Mouse (Mus musculus) spleen, adult 2 months (tissue): ENCODE results near the gene Ucn2. TPM values are rescaled to one million over a fixed set of nuclear protein-coding genes. Genes with fewer than 3 reads are reported as not detected.

Experiments
- DNase-seq, 2 experiments: peaks; one replicate each; pipeline versions ENCODE4 v3.0.0 to v3.0.0-alpha.2; 2012 to 2021; ENCODE audit warnings: low spot score in 2 of 2, low read depth in 1 of 2
- H3K27ac ChIP-seq: fragments of 200-500 bp; 2 replicates; pipeline ENCODE4 v1.5.1; 2012; ENCODE audit warnings: low read length, inconsistent platforms; ENCODE audit not compliant: insufficient read depth
- H3K27me3 ChIP-seq: fragments of 200-500 bp; 2 replicates; pipeline ENCODE4 v1.6.1; 2012; ENCODE audit warnings: mild to moderate bottlenecking, moderate library complexity, low read length, inconsistent platforms; ENCODE audit not compliant: control insufficient read depth, insufficient read depth
- H3K36me3 ChIP-seq: fragments of 200-500 bp; 2 replicates; pipeline ENCODE4 v1.6.1; 2012; ENCODE audit warnings: mild to moderate bottlenecking, low read length, inconsistent platforms; ENCODE audit not compliant: control insufficient read depth, insufficient read depth
- H3K4me1 ChIP-seq: fragments of 200-500 bp; 2 replicates; pipeline ENCODE4 v1.6.1; 2011; ENCODE audit warnings: inconsistent platforms; ENCODE audit not compliant: control insufficient read depth, insufficient read depth, insufficient read length
- H3K4me3 ChIP-seq: fragments of 200-500 bp; 2 replicates; pipeline ENCODE4 v1.5.1; 2011; ENCODE audit warnings: mild to moderate bottlenecking, inconsistent platforms; ENCODE audit not compliant: insufficient read depth, insufficient read length; ENCODE audit errors: extremely low read depth
- CTCF ChIP-seq: fragments of 200-500 bp; IDR thresholded peaks from 2 replicates; pipeline ENCODE4 v1.5.1; 2011; ENCODE audit warnings: mild to moderate bottlenecking, inconsistent platforms; ENCODE audit not compliant: insufficient read depth, insufficient read length, insufficient replicate concordance; ENCODE audit errors: extremely low read depth
- POLR2A ChIP-seq: fragments of 200-500 bp; IDR thresholded peaks from 2 replicates; pipeline ENCODE4 v1.6.1; 2011; ENCODE audit warnings: low read depth, low read length, inconsistent platforms
- WGBS: fragments of 180-500 bp; shearing (Covaris S2); methylation state at CpG from one replicate; pipeline ENCODE4 v1.1.7; 2018; 5-methylcytosine and 5-hydroxymethylcytosine counted together
- polyA plus RNA-seq: library from polyadenylated mRNA; depleted of rRNA; stranded (reverse); fragments of >200 nt; gene quantifications from 2 replicates; pipeline ENCODE4 v1.2.3, GENCODE M21; 2012

Gene Ucn2
- polyA plus RNA-seq, 1 experiment: 0.92 TPM

GRCm38 (mm10) chr9:108991428-108992084, 5.7 kb downstream of the Ucn2 start, which contains the start of gene Pfkfb4:
Pfkfb4 (plus strand) TSS chr9:108991778.
- WGBS: 1% methylated on average over 31 of the region's 31 CpGs
- no peaks in the 10 kb centered on the region for H3K27me3 ChIP-seq
- H3K27ac ChIP-seq: peak within 1 kb of the TSS; percentile 94
- H3K36me3 ChIP-seq: no peaks in the 10 kb centered on the region
- H3K4me1 ChIP-seq: peaks cover 8% of the 10 kb centered on the region; the same call in 1 of the 2 replicates
- peak within 1 kb of the TSS; percentile 72 for H3K4me3 ChIP-seq
- DNase-seq: peak; percentile 97 to 100
- TF ChIP-seq CTCF (no peak), POLR2A (peak; percentile 94)

GRCm38 (mm10) chr9:108992085-108992469, 6.3 kb downstream of the Ucn2 start:
- WGBS: 25% methylated on average over 18 of the region's 18 CpGs
- H3K4me3 ChIP-seq: peak overlapping the region; percentile 72
- peaks cover 8% of the 10 kb centered on the region; the same call in 1 of the 2 replicates for H3K4me1 ChIP-seq
- no peaks in the 10 kb centered on the region for H3K36me3 ChIP-seq
- peak overlapping the region; percentile 53 for H3K27ac ChIP-seq
- no peak for TF ChIP-seq CTCF
- TF ChIP-seq POLR2A: no peak
- H3K27me3 ChIP-seq: no peaks in the 10 kb centered on the region
- no peak for DNase-seq

GRCm38 (mm10) chr9:108992620-108993361, 7.0 kb downstream of the Ucn2 start:
- Histone ChIP-seq H3K4me3 (no peak overlapping the region), H3K27me3 (no peaks in the 10 kb centered on the region), H3K4me1 (peaks cover 8% of the 10 kb centered on the region; the same call in 1 of the 2 replicates), H3K27ac (no peak overlapping the region), H3K36me3 (no peaks in the 10 kb centered on the region)
- 83% methylated on average over 9 of the region's 9 CpGs for WGBS
- TF ChIP-seq CTCF: no peak
- TF ChIP-seq POLR2A: no peak
- no peak for DNase-seq

- no peak overlapping the region for H3K27ac ChIP-seq
- WGBS: 86% methylated on average over 9 of the region's 9 CpGs
- no peak overlapping the region for H3K4me3 ChIP-seq
- peaks cover 11% of the 10 kb centered on the region; the same call in 1 of the 2 replicates for H3K4me1 ChIP-seq
- H3K27me3 ChIP-seq: no peaks in the 10 kb centered on the region
- TF ChIP-seq POLR2A (no peak), CTCF (no peak)
- H3K36me3 ChIP-seq: no peaks in the 10 kb centered on the region
- DNase-seq: no peak
Observed at GRCm38 (mm10) chr9:108996411-108996810, 10.6 kb downstream of the Ucn2 start.

- DNase-seq: no peak
- H3K4me3 ChIP-seq: no peak overlapping the region; the same call in 1 of the 2 replicates
- H3K36me3 ChIP-seq: no peaks in the 10 kb centered on the region
- TF ChIP-seq CTCF (no peak), POLR2A (no peak)
- H3K27ac ChIP-seq: peak overlapping the region; percentile 66
- WGBS: 63% methylated on average over 19 of the region's 19 CpGs
- H3K4me1 ChIP-seq: peaks cover 6% of the 10 kb centered on the region; the same call in 1 of the 2 replicates
- H3K27me3 ChIP-seq: no peaks in the 10 kb centered on the region
Observed at GRCm38 (mm10) chr9:108998287-108999166, 12.7 kb downstream of the Ucn2 start.

- Histone ChIP-seq H3K4me1 (peaks cover 6% of the 10 kb centered on the region; the same call in 1 of the 2 replicates), H3K36me3 (no peaks in the 10 kb centered on the region), H3K27ac (peak overlapping the region; percentile 74), H3K4me3 (no peak overlapping the region), H3K27me3 (no peaks in the 10 kb centered on the region)
- no peak for DNase-seq
- TF ChIP-seq CTCF (no peak), POLR2A (no peak)
- 7% methylated on average over 4 of the region's 4 CpGs for WGBS
Observed at GRCm38 (mm10) chr9:108999167-108999526, 13.3 kb downstream of the Ucn2 start.
